Mouse (Mus musculus): ENCODE data around the gene Rbm25. TPM values are rescaled to one million over a fixed set of nuclear protein-coding genes. Genes with fewer than 3 reads are reported as not detected.
"Not testable (repeated sequence)": the region's sequence is repeated elsewhere in the genome, so short reads cannot be mapped to it uniquely, and the experiment has no call there.

Rbm25 gene
- polyA plus RNA-seq (2012; rRNA removed): 133 and 166 TPM in 2 replicates

DNA sequence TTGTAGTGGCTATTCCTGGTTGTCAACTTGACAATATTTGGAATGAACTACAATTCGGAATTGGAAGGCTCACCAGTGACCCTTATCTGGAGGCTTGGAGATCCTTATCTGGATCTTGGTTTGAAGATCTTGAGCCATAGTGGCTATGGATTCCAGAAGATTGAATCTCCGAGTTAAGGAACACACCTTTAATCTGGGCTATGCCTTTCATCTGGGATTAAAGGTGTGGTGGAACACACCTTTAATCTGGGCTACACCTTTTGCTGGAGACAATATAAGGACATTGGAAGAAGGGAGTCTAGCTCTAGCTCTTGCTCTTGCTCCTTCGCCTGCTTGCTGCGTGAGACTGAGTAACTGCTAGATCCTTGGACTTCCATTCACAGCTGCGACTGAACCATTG lies at the start of gene Rbm25:
TSS of gene Rbm25 (plus strand) at position 301 of the 400 bp plus-strand sequence.
- not testable (repeated sequence) for DNase-seq (ENCODE audit: low read depth)

DNA sequence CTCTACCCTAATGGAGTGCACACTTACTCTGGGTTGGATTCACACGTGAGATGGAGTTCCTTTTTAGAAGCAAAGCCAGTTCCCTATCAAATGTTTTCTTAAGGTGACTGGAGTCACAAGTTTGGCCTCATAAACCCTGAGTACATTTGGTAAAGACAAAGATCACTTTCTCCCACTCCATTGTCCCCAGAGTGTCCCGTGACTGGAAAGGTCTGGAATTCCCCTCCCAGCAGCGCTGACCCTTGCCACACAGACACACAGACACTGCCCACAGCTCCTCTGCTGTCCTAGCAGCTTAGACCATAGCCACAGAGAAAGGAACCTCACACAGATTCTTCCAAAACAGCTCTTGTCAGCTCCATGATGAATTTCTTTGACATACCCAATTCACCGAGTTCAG lies 48.9 kb upstream of the Rbm25 start:
- TF ChIP-seq CTCF (IDR thresholded peaks at IDR 0.05; ENCODE audit: borderline replicate concordance, extremely low read depth, insufficient read depth, insufficient read length) (no peak), POLR2A (IDR thresholded peaks at IDR 0.05; ENCODE audit: borderline replicate concordance, extremely low read depth, insufficient read depth, insufficient read length, poor library complexity, severe bottlenecking) (no peak)
- DNase-seq (ENCODE audit: low read depth): no peak

DNA sequence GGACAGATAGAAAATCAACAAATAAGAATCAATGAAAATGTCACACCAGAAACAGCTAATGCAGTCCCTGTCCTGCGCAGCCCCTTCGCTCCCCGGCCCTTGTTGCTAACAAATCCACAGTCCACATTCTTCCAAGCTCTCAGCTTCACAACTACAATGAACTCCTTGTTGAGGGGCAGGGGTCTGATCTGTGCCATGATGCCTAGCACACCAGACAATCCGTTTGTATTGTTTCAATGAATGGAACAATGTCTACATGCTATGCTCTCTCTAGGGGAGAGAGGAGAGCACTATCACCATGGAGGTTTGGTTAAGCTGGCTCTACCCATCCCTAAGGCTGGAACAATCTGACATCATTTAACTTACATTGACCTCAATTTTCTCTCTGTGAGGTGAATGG lies 48.3 kb upstream of the Rbm25 start:
- TF ChIP-seq POLR2A (IDR thresholded peaks at IDR 0.05; ENCODE audit: borderline replicate concordance, extremely low read depth, insufficient read depth, insufficient read length, poor library complexity, severe bottlenecking) (no peak), CTCF (IDR thresholded peaks at IDR 0.05; ENCODE audit: borderline replicate concordance, extremely low read depth, insufficient read depth, insufficient read length) (no peak)

DNA sequence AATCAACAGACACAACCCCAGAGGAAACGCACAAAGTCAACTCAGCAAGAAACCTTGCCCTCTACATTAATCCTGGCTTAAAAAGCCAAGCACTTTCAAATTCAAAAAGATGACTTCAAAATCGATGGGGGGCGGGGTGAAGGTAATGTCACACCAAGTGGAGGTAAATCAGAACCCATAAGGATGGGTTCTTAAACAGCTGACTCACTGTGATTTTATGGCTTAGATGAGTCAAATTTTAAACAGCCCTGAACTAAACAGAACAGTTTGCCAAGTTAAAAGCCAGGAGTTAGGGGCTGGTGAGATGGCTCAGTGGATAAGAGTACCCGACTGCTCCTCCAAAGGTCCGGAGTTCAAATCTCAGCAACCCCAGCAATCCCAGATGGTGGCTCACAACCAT lies 44.4 kb upstream of the Rbm25 start:
- DNase-seq (ENCODE audit: low read depth): no peak
- TF ChIP-seq CTCF (IDR thresholded peaks at IDR 0.05; ENCODE audit: borderline replicate concordance, extremely low read depth, insufficient read depth, insufficient read length) (no peak), POLR2A (IDR thresholded peaks at IDR 0.05; ENCODE audit: borderline replicate concordance, extremely low read depth, insufficient read depth, insufficient read length, poor library complexity, severe bottlenecking) (no peak)

More for the DNA sequence above, 48.3 kb upstream of the Rbm25 start:
- no peak for DNase-seq (ENCODE audit: low read depth)

DNA sequence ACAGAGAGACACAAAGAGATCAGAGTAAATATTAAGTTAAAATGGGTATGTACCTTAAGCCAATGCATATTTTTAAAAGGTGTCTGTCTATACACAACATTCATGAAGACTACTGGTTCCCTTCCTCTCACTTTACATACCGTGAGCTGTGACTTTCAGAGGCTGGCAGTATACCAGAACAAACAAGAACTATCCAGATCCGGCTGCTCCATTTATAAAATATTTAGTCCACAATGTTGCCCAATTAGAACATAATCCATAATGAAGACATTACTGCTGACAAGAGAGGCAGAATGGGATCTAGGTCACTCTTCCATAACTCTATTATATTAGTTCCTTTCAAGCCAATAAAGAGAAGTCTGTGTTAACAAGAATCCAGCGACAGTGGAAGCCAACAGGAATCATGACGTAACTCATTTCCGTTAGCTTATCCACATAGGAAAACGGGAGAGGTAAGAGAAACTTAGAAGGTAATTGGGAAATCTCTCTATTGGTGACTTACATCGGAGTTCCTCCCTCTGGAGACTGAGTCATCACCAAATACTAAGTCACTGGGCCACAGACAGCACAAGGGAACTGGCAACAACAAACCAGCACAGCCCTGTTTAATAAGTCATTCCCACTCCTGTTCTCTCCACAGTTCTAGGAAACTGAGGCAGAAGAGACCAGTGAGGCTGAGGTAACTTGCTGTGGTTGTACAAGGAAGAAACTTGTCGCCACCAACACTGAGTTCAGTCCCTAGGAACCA lies 39.1 kb upstream of the Rbm25 start:
- TF ChIP-seq POLR2A (IDR thresholded peaks at IDR 0.05; ENCODE audit: borderline replicate concordance, extremely low read depth, insufficient read depth, insufficient read length, poor library complexity, severe bottlenecking): no peak
- no peak for TF ChIP-seq CTCF (IDR thresholded peaks at IDR 0.05; ENCODE audit: borderline replicate concordance, extremely low read depth, insufficient read depth, insufficient read length)

DNA sequence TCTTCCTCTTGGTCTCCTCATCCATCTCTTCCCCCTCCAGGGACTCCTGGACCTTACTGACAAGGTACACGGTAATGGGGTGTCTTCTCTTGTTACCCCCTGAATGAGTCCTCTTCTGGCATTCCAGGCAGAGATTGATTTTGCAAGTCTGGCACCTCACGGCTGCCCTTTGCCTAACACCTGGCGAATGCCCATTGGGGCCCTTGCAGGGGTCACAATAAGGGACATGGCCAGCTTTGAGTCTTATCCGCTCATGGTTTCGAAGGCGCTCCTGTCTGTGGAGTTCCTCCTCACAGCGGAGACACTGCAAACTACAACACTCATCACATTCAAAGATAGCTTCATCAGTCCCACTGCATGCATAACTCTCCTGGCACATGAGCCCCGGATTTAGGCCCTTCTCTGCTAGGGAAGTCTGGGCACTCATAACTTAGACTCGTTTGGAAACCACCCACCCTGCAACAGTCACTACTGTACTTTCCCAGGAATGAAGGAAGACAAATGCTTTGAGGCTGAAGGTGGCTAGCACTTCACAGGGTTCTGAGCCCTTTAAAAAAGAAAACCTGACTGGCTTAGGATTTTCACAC lies 36.5 kb upstream of the Rbm25 start:
- TF ChIP-seq POLR2A (IDR thresholded peaks at IDR 0.05; ENCODE audit: borderline replicate concordance, extremely low read depth, insufficient read depth, insufficient read length, poor library complexity, severe bottlenecking) (no peak), CTCF (IDR thresholded peaks at IDR 0.05; ENCODE audit: borderline replicate concordance, extremely low read depth, insufficient read depth, insufficient read length) (no peak)
- DNase-seq (ENCODE audit: low read depth): no peak

More for the DNA sequence above, 39.1 kb upstream of the Rbm25 start:
- DNase-seq (ENCODE audit: low read depth): no peak

DNA sequence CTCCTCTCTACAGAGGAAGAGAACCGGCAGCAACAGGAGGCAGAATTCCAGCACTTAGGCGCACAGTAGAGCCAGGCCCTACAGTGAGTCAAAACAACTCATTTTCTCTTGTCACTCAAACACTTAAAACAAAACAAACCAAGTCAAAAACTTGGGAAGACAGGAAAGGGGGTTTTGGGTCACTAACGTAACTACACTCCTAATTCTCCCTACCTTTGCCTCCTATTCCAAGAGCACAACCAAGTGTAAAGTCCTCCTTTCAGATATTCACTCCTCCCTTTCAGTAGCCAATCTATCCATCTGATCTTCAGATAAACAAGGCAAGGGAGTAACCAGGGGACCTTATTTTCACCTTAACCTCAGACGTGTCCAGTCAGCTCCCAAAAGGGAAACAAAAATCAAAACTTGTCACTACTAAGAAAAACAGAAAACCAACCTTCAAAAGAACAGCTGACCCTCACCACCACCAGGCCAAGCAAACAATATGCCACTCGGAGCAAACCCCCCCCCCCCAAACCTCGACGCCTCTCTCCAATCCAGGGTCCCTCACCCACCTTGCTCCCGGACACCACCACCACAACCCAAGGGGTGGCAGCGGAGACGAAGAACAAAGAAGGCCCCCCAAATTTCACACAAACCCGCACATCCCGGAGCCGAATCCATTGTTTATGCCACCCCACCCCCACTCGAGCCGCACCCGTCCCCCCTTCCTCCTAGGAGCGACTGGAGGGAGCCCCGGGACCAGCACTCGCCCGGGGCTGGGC lies 34.7 kb upstream of the Rbm25 start:
- TF ChIP-seq CTCF (IDR thresholded peaks at IDR 0.05; ENCODE audit: borderline replicate concordance, extremely low read depth, insufficient read depth, insufficient read length): no peak
- no peak for TF ChIP-seq POLR2A (IDR thresholded peaks at IDR 0.05; ENCODE audit: borderline replicate concordance, extremely low read depth, insufficient read depth, insufficient read length, poor library complexity, severe bottlenecking)
- DNase-seq (ENCODE audit: low read depth): peak; percentile 38

DNA sequence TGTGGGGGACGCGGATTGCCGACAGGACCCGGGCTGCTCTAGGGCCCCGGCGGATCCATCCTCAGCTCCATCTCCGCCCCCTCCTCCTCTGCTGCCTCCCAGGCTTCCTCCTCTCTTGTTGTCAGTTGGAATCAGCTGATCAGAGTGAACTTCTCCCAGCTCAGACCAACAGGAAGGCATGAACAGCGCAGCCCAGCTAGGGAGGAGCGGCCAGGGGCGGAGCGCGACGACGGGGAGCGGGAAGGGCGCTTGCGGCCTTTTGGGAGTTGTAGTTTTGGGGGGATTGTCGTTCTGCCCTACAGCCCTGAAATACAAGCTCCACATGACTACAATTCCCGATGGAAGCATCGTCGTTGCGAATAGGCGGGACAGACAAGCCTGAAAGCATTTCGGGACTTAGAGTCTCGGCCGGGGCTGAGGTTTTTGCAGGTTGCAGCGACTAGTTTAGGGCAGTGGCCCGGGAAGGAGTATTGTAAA lies 34.0 kb upstream of the Rbm25 start, which contains the start of gene Zfyve1:
TSS of gene Zfyve1 (minus strand) at position 198 of the 477 bp plus-strand sequence.
- DNase-seq (ENCODE audit: low read depth): peak; percentile 100
- TF ChIP-seq CTCF (IDR thresholded peaks at IDR 0.05; ENCODE audit: borderline replicate concordance, extremely low read depth, insufficient read depth, insufficient read length) (no peak), POLR2A (IDR thresholded peaks at IDR 0.05; ENCODE audit: borderline replicate concordance, extremely low read depth, insufficient read depth, insufficient read length, poor library complexity, severe bottlenecking) (peak; percentile 84)

DNA sequence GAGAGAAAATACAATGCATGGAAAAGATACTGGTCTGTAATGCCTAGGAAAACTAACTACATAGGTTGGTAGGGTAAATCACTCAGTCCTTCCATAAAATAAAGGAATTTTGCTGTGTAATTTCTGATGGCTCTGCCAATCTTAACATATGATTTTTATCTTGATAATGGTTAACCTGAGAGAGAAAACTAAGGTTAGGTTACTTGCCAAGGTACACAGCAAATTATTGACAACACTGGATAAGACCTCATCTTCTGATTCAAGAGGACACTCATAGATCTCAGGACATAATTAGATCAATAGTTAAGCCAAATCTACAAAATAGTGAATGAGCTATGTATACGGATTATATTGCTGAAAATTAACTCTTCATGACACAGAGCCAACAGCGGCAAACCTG lies 33.2 kb upstream of the Rbm25 start:
- DNase-seq (ENCODE audit: low read depth): no peak
- TF ChIP-seq CTCF (IDR thresholded peaks at IDR 0.05; ENCODE audit: borderline replicate concordance, extremely low read depth, insufficient read depth, insufficient read length) (no peak), POLR2A (IDR thresholded peaks at IDR 0.05; ENCODE audit: borderline replicate concordance, extremely low read depth, insufficient read depth, insufficient read length, poor library complexity, severe bottlenecking) (no peak)

DNA sequence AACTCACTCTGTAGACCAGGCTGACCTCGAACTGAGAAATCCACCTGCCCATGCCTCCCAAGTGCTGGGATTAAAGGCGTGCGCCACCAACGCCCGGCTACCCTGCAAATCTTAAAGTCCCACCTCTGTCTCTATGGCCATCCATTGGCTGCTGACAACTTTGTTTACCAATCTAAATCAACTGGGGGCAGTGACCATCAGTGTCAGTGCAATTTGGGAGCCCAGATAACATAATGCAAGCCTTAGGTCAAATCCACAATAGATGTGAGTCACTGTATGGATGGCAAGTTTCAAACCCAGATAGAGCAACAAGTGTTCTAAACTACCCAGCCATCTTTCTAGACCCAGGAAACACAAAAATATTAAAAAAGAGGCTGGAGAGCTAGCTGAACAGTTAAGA lies 28.8 kb upstream of the Rbm25 start:
- TF ChIP-seq CTCF (IDR thresholded peaks at IDR 0.05; ENCODE audit: borderline replicate concordance, extremely low read depth, insufficient read depth, insufficient read length) (no peak), POLR2A (IDR thresholded peaks at IDR 0.05; ENCODE audit: borderline replicate concordance, extremely low read depth, insufficient read depth, insufficient read length, poor library complexity, severe bottlenecking) (no peak)

DNA sequence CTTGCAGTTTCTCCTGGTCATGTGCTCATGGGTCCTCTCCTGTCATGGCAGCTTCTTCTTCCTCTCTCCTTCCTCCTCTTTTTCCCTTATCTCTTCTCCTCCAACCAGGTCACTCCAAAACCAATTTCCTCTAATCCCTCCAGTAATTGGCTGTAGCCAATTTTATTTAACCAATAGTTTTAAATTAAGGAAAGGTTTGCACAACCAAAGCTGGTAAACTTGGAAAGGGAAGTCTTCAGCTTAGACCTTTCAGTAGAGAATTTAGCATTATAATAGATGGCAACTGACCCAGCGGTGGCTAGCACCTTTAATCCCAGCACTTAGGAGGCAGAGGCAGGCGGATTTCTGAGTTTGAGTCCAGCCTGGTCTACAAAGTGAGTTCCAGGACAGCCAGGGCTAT lies 24.6 kb upstream of the Rbm25 start:
- not testable (repeated sequence) for DNase-seq (ENCODE audit: low read depth)

More for the DNA sequence above, 28.8 kb upstream of the Rbm25 start:
- no peak for DNase-seq (ENCODE audit: low read depth)

DNA sequence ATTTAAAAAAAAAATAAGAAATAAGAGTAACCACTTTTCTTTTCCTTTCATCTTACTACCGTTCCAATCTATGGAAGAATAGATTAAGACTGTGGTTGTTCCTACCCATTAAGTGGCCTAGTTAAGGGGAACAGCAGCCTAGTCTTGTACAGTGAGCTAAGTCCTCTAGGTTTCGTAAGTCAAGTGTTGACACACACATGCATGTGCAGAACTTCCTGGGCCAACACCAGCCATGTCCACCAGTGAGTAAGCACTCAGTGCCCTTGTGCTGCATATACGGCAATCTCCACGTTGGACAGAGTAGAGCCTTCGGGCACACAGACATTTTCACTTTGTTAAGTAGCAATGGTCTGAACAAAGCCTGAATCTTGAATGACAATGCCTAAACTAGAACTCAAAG lies 13.8 kb upstream of the Rbm25 start:
- TF ChIP-seq CTCF (IDR thresholded peaks at IDR 0.05; ENCODE audit: borderline replicate concordance, extremely low read depth, insufficient read depth, insufficient read length): no peak
- TF ChIP-seq POLR2A (IDR thresholded peaks at IDR 0.05; ENCODE audit: borderline replicate concordance, extremely low read depth, insufficient read depth, insufficient read length, poor library complexity, severe bottlenecking): no peak
- no peak for DNase-seq (ENCODE audit: low read depth)
